Mouse (Mus musculus) spleen, postnatal 4 days (tissue): ENCODE measurements around the gene Zfp217.

ENCODE experiments used
- DNase-seq, 2 experiments: peaks; one replicate each; pipeline ENCODE4 v3.0.0; 2022; ENCODE audit warnings: low spot score in 2 of 2

The Zfp217 gene

GRCm38 (mm10) chr2:170134026-170134690 lies 13.7 kb downstream of the Zfp217 start:
- DNase-seq = no peak

DNA sequence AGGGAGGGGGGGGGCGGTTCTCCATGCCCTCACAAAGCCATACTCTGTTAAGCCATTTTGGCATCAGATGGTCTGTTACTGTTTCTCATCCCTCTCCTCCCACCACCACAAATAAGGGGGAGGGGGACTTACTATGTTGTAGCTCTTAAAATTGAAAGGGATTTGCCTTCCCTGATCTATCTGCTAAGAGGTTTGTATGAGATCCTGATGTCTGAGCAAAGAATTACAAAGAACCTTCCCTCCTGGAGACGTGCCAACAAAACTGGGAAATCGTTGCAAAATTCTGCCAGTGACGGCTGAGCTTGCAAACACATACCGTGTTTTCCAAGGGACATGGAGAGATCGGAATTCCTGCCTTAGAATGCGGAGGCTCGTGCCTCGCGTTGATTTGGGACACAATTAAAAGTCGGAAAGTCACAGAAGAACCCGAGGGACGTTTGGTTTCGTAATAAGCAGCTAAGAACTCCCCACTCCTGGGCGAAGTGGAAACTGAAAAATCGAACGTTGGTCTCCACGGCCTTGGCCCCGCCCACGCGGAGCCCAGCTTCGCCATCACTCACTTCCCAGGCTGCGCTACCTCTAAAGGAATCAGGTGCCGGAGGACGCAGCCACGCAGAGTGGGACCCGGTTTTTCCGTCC lies 14.7 kb downstream of the Zfp217 start:
- DNase-seq = peak; percentile 61 to 78

- no peak for DNase-seq
Measured at GRCm38 (mm10) chr2:170132716-170133092, 15.2 kb downstream of the Zfp217 start.

GRCm38 (mm10) chr2:170131981-170132460 lies 15.9 kb downstream of the Zfp217 start:
- no peak for DNase-seq

- DNase-seq = peak; percentile 82 to 95
Measured at GRCm38 (mm10) chr2:170130780-170131645, 16.9 kb downstream of the Zfp217 start.

- peak; percentile 32 to 77 for DNase-seq
Measured at GRCm38 (mm10) chr2:170129923-170130779, 17.8 kb downstream of the Zfp217 start.

DNA sequence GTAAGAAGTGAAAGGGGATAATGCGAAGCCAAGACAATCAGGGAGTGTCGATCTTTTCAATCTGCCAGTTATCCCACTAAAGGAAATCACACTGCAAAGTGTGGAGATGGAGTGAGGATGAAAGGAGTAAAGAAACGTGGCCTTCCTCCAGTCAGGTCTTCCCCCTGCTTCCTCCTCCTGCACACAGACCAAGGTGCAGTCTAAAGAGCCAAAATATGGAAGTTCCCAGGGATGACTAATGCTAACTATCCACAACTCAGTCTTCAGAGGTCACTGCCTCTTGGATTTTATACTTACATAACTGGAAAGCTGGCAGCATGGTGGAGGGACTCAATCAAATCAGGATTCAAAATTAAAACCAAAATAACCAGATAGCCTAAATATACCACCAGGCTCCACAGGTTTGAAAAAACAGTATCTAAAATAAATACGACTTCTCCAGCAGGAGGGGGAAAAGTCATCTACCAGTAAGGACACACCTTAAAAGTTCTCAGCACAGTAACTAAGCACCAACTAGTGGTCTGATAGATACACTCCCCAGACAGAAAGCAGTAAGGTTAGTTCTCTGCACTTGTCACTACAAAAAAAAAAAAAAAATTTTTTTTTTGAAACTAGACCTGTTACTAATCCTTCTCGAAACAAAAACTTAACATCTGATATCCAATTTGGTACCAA lies 18.5 kb downstream of the Zfp217 start:
- DNase-seq = no peak

- DNase-seq = no peak
Measured at GRCm38 (mm10) chr2:170128461-170129247, 19.2 kb downstream of the Zfp217 start.

- DNase-seq = no peak
Measured at GRCm38 (mm10) chr2:170127523-170127922, 20.4 kb downstream of the Zfp217 start.

DNA sequence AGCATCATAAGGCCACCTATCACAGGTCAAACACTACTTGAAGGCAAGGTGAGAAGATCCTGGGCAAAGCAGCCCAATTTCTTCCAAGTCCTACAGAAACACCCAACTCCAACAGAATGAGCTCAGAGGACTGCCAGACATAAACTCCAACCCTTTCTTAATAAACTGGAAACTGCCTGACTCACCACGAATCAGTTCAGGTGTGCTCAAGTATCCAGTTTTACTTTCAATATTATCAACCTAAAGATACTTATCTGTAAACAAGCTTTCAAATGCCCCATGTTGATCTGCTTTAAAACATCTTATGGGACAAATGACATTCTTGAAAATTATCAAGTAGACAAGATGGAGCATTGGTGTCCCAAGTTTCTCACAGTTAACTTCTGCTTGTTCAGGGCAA lies 21.6 kb downstream of the Zfp217 start:
- DNase-seq = no peak

DNA sequence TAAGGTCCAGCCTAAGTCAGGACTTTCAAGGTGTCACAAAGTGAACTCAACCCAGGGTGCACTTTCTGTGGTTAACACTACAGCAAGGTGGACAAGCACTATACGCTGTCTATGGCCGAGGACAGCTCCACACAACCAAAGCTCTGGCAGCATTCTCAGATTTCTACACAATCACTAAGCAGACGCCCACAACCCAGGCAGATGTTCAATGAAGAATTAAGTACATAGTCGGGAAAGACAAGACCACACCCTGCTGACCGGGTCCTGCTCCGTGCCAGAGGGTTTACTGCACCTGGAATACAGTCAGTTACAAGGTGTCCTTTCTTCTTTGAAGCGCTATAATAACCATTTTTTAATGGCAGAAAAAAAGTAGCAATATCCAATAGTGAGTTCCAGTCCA lies 25.7 kb downstream of the Zfp217 start:
- DNase-seq = no peak

GRCm38 (mm10) chr2:170120139-170121027 lies 27.5 kb downstream of the Zfp217 start:
- DNase-seq = no peak

GRCm38 (mm10) chr2:170116704-170117281 lies 31.1 kb downstream of the Zfp217 start:
- DNase-seq = peak; percentile 65 to 80

DNA sequence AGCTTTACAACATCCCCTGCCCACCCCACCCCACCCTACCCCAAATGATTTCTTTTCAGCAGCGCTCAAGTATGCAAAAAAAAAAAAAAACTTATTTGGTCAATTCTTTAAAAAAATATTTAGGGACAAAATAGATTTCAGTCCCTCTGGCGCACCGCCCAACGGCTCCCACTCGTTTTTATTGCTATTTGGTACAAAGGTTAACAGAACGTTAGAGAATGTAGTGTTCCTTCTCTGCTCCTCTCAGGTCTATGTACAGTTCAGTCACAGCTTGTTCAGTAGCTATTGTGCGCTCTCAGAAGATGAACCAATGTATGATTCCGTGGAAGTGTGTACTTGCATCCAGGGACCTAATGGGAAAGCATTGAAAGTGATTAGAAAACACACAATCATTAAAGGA lies 37.6 kb downstream of the Zfp217 start:
- no peak for DNase-seq

GRCm38 (mm10) chr2:170109528-170109927 lies 38.4 kb downstream of the Zfp217 start:
- no peak for DNase-seq

DNA sequence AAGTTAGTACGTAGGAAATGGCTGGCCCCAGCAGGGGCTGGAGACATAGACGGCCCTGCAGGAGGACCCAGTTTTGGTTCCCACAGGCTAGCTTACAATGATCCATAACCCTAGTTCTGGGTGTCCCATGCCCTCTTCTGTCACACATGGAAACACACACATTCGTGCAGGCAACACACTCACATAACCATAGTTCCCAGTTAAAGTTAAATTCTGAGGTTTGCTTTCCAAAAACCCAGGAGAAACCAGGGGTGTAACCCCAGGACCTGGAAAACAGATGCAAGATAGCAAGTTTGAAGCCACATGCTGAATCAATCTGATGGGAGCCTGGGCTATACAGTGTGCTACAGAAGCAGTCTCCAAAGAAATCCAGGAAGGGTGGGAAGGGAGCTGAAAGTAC lies 40.1 kb downstream of the Zfp217 start:
- no peak for DNase-seq

DNA sequence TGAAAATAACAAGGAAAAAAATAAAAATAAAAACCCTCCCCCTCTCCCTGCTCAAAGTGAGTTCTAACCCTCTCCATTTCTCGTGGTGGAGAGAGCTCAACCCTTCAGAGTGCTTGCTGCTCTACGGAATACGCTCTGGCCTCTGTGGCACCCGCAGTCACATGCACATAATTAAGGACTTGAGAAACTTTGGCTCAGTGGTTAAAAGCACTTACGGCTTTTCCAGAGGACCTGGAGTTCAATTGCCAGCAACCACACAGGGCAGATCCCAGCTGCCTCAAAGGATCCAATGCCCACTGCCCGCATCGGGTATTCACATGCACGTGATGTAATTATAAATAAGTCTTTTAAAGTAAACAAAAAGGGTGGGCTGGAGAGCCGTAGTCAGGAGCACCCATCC lies 41.9 kb downstream of the Zfp217 start:
- DNase-seq = no peak

DNA sequence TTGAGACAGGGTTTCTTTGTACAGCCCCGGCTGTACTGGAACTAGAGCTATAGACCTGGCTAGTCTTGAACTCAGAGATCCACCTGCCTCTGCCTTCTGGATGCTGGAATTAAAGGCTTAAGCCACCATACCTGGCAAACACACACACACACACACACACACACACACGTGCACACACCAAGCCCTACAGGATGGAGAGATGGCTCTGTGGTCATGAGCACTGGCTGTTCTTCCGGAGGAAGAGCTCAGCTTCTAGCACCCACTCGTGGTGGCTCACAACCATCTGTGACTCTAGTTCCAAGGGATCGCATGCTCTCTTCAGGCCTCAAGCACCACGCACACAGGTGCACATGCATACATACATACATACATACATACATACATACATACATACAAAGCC lies 43.5 kb downstream of the Zfp217 start:
- no peak for DNase-seq

- DNase-seq = peak; percentile 57 to 83
Measured at GRCm38 (mm10) chr2:170103852-170104251, 44.1 kb downstream of the Zfp217 start.
